Mouse (Mus musculus): ENCODE measurements around the gene Cypt14. TPM values are rescaled to one million over a fixed set of nuclear protein-coding genes. Genes with fewer than 3 reads are reported as not detected.
"Not testable (repeated sequence)": the region's sequence is repeated elsewhere in the genome, so short reads cannot be mapped to it uniquely, and the experiment has no call there.

Cypt14 gene
- not detected in 2 replicates for polyA plus RNA-seq (2015; fragmentation: Nextera tagmentation; extraction: Ambion mirVana)

DNA sequence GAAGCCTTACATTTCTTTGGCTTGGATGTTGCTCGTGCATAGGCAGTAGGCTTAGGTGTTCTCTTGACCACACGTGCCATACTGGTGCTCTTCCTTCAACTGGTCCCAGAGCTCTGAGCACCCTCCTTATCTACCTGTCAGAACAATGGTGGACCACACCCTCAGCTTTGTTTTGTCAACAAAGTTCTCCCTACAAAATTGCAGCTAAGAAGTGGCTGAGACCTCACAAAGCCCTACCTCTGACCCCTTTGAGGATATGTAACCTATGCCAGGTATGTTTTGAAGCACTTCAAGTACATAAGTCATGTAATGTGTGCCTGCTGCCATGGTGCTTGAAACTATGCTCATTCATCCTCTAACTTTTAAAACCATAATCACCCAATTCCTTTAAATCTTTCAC, at the start of gene Cypt14:
Gene Cypt14, minus strand, starts transcription at position 101 of the 400 bp plus-strand sequence.
- not testable (repeated sequence) for H3K4me1 ChIP-seq; H3K9me3 ChIP-seq; ATAC-seq (replicated peaks); H3K4me2 ChIP-seq; H3K27me3 ChIP-seq (replicated peaks); H3K4me3 ChIP-seq; H3K9ac ChIP-seq; H3K36me3 ChIP-seq (replicated peaks); H3K27ac ChIP-seq
- 77% methylated on average over 2 of the region's 2 CpGs for WGBS

Data from midbrain, embryonic 15.5 days (tissue).